Mouse (Mus musculus): ENCODE measurements at regions not wholly inside any gene's neighbourhood (a gene's known extent, or its start where the extent isn't known, plus 50 kb on each side); places are given as distances from the start of the nearest gene placed in this dataset.

GRCm38 (mm10) chr8:10774778-10775177, 233.5 kb downstream of the Irs2 start:
- DNase-seq (ENCODE audit: low read depth, low spot score) = no peak

GRCm38 (mm10) chr8:10768181-10768580, 240.1 kb downstream of the Irs2 start:
- DNase-seq (ENCODE audit: low read depth, low spot score) = no peak

GRCm38 (mm10) chr8:10763907-10764306, 244.4 kb downstream of the Irs2 start:
- DNase-seq (ENCODE audit: low read depth, low spot score) = no peak

GRCm38 (mm10) chr8:10761694-10762305, 246.5 kb downstream of the Irs2 start:
- DNase-seq (ENCODE audit: low read depth, low spot score) = no peak

- no peak for DNase-seq (ENCODE audit: low read depth, low spot score)
These were observed 247.2 kb downstream of the Irs2 start for GRCm38 (mm10) chr8:10760851-10761693.

GRCm38 (mm10) chr8:10760231-10760630, 248.0 kb downstream of the Irs2 start:
- no peak for DNase-seq (ENCODE audit: low read depth, low spot score)

- DNase-seq (ENCODE audit: low read depth, low spot score) = no peak
These were observed 250.1 kb downstream of the Irs2 start for GRCm38 (mm10) chr8:10758151-10758550.

GRCm38 (mm10) chr8:10754986-10755308, 253.3 kb downstream of the Irs2 start:
- DNase-seq (ENCODE audit: low read depth, low spot score) = no peak

- no peak for DNase-seq (ENCODE audit: low read depth, low spot score)
These were observed 253.8 kb downstream of the Irs2 start for GRCm38 (mm10) chr8:10754232-10754985.

- DNase-seq (ENCODE audit: low read depth, low spot score) = no peak
These were observed 255.2 kb downstream of the Irs2 start for GRCm38 (mm10) chr8:10753056-10753455.

GRCm38 (mm10) chr8:10747150-10747549, 261.1 kb downstream of the Irs2 start:
- DNase-seq (ENCODE audit: low read depth, low spot score) = no peak

- no peak for DNase-seq (ENCODE audit: low read depth, low spot score)
These were observed 265.0 kb downstream of the Irs2 start for GRCm38 (mm10) chr8:10743241-10743640.

GRCm38 (mm10) chr8:10740837-10741236, 267.4 kb downstream of the Irs2 start:
- peak; percentile 12 for DNase-seq (ENCODE audit: low read depth, low spot score)

- no peak for DNase-seq (ENCODE audit: low read depth, low spot score)
These were observed 269.7 kb downstream of the Irs2 start for GRCm38 (mm10) chr8:10738486-10739081.

- DNase-seq (ENCODE audit: low read depth, low spot score) = no peak
These were observed 273.5 kb downstream of the Irs2 start for GRCm38 (mm10) chr8:10734746-10735145.

- no peak for DNase-seq (ENCODE audit: low read depth, low spot score)
These were observed 284.9 kb downstream of the Irs2 start for GRCm38 (mm10) chr8:10723332-10723731.

GRCm38 (mm10) chr8:10722742-10723141, 285.5 kb downstream of the Irs2 start:
- no peak for DNase-seq (ENCODE audit: low read depth, low spot score)

GRCm38 (mm10) chr8:10722342-10722741, 285.9 kb downstream of the Irs2 start:
- no peak for DNase-seq (ENCODE audit: low read depth, low spot score)

- no peak for DNase-seq (ENCODE audit: low read depth, low spot score)
These were observed 287.0 kb downstream of the Irs2 start for GRCm38 (mm10) chr8:10721146-10721862.

GRCm38 (mm10) chr8:10720398-10720797, 287.9 kb downstream of the Irs2 start:
- no peak for DNase-seq (ENCODE audit: low read depth, low spot score)

GRCm38 (mm10) chr8:10719411-10719810, 288.8 kb downstream of the Irs2 start:
- DNase-seq (ENCODE audit: low read depth, low spot score) = no peak

Measured in 3T3-L1 (cell line).